Mouse (Mus musculus) gastrocnemius, adult 2 months (tissue): ENCODE results near the gene Ccdc74a. TPM values are rescaled to one million over a fixed set of nuclear protein-coding genes. Genes with fewer than 3 reads are reported as not detected.

Experiments
- DNase-seq: peaks from one replicate; pipeline ENCODE4 v3.0.0; 2022
- H3K27ac ChIP-seq: fragments of 200-600 bp; 2 replicates; pipeline ENCODE4 v1.8.1; 2022; ENCODE audit warnings: mild to moderate bottlenecking
- H3K4me3 ChIP-seq: fragments of 200-600 bp; 2 replicates; pipeline ENCODE4 v1.8.1; 2022; ENCODE audit warnings: mild to moderate bottlenecking, moderate library complexity
- CTCF ChIP-seq: fragments of 200-600 bp; IDR thresholded peaks from 2 replicates; pipeline ENCODE4 v1.8.1; 2022; ENCODE audit warnings: antibody characterized with exemption, mild to moderate bottlenecking, moderate library complexity
- intact Hi-C: fragments of 180-260 bp; cut with DNase I; formaldehyde crosslinking; loops from one replicate; pipeline ENCODE4 v1.15.1; 2025
- total RNA-seq, 2 experiments: library from RNA; stranded (reverse); gene quantifications; 2 replicates each; pipeline ENCODE4 v1.2.3; 2021

Gene Ccdc74a
- total RNA-seq, 2 experiments from 2014 or later: 0.61 to 0.78 TPM

DNA sequence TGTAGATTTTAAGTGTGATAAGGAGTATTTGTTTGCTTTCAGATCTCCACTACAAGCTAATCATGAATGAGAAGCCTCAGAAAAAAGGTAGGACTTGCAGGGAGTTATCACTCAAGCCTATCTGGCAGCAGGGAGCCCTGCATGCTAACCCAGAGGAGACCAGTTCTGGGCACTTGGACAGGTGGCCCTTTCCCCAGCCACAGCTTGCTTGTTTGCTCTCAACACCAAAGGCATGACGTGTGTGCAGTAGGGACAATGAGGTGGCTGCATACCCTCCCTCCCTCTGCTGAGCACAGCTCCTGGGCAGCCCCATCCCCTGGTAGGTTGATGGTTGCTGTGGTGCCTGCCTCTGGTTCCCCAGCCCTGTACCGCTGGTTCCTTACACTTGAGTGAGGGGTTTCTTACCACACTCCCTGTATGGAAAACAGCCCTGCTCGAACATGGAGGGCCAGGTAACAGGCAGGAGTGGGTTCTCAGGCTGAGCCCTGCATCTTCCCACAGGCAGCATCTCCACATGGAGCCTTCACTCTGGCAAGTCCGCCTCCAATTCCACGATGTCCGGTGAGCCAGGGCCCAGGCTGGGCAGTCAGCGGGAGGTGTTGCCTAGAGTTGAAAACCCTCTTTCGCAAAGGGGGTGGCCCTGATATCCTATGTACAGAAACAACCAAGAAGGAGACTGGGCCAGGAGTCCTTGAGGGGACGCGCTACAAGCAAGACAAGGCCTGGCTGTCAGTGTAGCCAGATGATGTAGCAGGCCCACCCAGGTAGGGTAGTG, 1.5 kb downstream of the Ccdc74a start:
- H3K27ac ChIP-seq: no peak overlapping the region
- intact Hi-C loops: loop anchor here (5.0 kb wide), 1 partner anchor 75 kb away; no protein-coding TSS in a partner anchor
- TF ChIP-seq CTCF: no peak
- no peak overlapping the region for H3K4me3 ChIP-seq
- no peak for DNase-seq

DNA sequence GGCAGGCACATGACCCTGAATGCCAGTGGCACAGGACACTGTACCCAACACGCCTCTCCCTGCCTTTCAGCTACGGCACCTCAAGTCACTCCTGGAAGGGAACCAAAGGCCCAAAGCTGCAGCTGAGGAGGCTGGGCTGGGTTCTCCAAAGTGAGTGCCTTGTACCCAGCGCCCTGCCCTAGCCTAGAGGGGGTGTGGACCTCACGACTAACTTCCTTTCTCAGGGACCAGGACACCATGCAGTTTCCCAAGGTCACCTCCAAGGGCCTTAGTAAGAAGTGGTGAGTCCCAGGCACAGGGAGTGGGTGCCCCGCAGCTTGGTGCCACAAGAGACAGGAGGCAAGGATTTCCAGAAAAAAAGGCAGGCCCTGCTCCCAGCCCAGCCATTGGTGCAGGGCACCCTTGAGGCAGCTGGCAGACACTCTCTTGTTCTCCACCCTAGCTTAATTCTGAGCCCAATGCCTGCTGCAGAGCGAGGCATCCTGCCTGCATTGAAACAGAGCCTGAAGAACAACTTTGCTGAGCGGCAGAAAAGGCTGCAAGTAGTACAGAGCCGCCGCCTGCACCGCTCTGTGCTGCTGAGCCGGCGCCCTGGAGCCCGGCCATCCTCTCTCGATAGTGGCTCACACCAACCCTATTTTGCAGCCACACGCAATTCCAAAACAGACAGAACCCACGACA, 3.8 kb downstream of the Ccdc74a start:
- Histone ChIP-seq H3K27ac (no peak overlapping the region), H3K4me3 (no peak overlapping the region)
- no peak for TF ChIP-seq CTCF
- intact Hi-C loops: loop anchor here (5.0 kb wide), 1 partner anchor 72 kb away; no protein-coding TSS in a partner anchor
- DNase-seq: no peak

DNA sequence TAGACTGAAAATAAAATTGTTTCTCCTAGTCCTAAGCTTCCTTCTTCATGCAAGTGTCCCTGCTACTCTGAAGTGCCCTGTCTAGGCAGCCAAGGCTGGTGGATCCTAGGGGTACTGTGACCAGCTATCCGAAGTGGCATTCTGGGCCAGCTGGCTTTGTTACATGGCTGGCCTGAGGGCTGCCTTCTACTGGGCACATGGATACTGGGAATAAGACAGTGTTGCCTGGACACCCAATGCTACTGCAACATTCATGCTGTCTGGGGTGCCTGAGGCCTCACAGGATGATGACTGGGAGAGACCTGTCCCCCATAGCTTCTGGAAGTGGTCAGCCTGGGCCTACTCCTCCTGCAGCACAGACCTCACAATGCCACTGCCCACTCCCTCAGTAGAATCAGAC, 4.4 kb downstream of the Ccdc74a start:
- Histone ChIP-seq H3K27ac (no peak overlapping the region), H3K4me3 (no peak overlapping the region)
- intact Hi-C loops: no loop called here
- no peak for TF ChIP-seq CTCF
- DNase-seq: no peak

DNA sequence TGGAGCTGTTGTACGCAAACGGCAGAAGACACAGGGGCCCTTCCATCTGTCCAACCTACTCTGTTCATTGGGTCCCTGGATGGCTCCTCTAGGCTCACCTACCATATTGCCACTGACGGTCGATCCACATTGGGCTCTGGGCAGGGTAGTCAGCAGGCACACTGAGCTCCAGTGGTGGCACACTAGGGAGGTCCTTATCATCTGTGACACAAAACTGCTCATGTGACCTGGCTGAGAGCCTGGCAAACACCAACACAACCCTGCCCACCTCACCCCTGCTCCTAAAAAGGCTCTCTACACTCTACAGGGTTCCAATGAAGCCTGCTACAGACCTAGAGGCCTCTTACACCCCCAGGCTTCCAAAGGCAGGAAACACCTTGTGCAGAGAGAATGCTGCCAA, 6.3 kb downstream of the Ccdc74a start:
- no peak for TF ChIP-seq CTCF
- Histone ChIP-seq H3K27ac (no peak overlapping the region), H3K4me3 (no peak overlapping the region)
- DNase-seq: no peak
- intact Hi-C loops: no loop called here

DNA sequence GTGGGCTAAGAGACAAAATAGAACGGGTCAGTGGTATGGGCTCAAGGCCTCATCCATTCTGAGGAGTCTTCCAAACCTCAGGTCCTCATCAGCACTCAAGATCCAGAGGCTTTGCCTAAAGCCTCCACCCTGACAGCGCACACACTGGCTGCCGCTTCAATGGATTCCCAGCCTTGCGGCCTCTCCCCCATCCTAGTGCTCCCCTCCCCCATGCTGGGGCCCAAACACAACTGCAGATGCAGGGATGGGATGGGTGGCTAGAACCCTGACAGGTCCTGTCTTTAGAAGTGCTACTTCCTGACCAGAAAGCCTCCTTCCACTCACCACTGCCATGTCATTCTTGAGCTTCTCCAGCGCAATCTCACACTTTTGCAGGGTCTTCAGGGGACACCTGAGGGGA, 7.3 kb downstream of the Ccdc74a start:
- Histone ChIP-seq H3K27ac (no peak overlapping the region), H3K4me3 (no peak overlapping the region)
- no peak for TF ChIP-seq CTCF
- DNase-seq: no peak
- intact Hi-C loops: no loop called here

DNA sequence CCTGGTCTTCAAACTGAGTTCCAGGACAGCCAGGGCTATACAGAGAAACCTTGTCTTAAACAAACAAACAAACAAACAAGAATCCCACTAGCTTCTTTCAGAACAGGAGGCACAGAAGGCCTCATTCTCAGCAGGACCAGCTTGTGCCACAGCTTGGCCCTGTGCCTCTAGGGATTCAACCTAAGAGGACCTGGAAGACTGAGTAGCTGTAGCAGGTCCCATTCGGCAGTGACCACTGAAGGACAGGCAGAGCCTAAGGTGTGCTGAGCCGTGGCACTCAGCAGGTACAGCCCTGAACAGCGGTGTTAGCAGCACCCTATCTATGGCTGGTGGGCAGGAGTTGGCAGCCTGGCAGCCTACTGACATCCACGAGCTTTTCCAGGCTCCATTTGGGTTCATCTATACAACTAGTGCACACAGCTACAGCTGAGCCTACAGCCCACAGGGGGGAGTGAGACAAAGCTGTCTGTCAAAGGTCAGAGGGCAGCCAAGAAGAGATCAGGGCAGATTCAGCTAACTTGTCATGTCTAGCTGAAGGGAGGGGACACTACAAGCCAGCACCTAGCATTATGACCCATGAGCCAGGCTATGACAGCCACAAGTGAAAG, 8.0 kb downstream of the Ccdc74a start:
- intact Hi-C loops: no loop called here

DNA sequence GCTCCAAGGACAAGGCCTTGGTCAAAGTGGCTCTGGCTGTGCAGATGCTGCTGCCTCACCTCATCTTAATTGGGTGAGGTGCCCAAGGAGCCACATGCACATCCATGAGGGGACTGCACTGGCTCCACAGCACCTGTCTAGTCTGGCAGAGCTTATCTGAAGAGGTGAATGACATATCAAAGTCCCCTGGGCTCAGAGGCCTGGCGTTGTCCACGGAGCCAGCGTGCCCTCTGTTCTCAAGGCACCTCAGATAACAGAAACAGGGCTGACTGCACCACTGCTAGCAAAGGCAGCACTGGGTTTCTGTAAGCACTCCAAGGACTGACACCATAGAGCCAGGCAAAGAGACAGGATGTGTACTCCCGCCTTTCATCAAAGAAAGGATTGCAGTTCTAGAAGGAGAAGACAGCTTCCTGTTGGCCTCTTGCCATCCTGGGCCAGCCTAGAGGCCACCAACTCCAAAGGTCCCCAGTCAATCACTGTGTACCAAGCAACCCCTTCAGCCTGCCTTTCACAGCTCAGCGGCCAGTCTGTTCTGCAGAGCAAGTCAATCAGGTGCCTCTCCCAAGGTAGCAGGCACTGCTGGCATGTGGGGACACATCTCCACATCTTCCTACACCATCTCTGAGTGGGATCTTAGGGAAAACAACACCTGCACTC, 10.1 kb downstream of the Ccdc74a start:
- intact Hi-C loops: no loop called here

More for the DNA sequence above, 8.0 kb downstream of the Ccdc74a start:
- DNase-seq: no peak
- no peak for TF ChIP-seq CTCF
- no peak overlapping the region for H3K27ac ChIP-seq
- H3K4me3 ChIP-seq: no peak overlapping the region

DNA sequence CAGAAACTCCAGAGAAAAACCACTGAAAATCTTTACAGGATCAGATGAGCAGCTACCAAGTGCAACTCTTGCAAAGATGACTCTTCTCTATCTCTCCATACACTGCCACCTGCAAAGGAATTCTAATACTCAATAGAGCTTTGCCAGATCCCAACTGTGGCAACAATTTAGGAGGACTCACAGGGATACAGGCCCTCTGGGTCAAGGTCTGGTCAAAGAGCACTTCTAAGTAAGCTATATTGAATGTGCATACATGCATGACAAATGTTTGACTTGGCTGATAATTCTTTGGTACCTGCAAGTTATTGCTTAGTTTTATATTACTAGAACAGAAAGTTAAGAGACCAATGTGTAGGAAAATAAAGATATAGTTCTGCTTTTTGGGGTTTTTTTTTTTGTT, 19.3 kb downstream of the Ccdc74a start:
- no peak for DNase-seq
- intact Hi-C loops: no loop called here
- H3K4me3 ChIP-seq: no peak overlapping the region
- H3K27ac ChIP-seq: no peak overlapping the region
- TF ChIP-seq CTCF: no peak

More for the DNA sequence above, 10.1 kb downstream of the Ccdc74a start:
- DNase-seq: no peak
- Histone ChIP-seq H3K27ac (no peak overlapping the region), H3K4me3 (no peak overlapping the region)
- TF ChIP-seq CTCF: no peak

DNA sequence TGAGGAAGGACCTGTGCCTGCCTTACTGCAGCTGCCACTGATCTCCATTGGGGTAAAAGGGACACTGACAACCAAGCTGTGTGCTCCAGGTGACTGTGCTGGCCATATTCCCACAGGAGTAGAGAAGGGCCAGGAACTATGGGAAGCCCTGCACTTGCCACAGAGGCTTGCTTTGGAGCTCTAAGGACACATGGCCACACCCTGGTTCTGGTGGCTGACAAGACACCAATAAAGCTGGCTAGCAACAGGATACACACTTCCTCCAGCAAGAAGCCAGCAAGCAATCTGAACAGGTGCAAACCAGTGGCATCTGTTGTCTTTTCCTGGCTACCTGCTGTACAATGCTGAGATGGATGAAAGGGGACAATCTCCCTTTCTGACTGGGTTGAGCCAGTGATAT, 23.6 kb downstream of the Ccdc74a start:
- intact Hi-C loops: no loop called here

DNA sequence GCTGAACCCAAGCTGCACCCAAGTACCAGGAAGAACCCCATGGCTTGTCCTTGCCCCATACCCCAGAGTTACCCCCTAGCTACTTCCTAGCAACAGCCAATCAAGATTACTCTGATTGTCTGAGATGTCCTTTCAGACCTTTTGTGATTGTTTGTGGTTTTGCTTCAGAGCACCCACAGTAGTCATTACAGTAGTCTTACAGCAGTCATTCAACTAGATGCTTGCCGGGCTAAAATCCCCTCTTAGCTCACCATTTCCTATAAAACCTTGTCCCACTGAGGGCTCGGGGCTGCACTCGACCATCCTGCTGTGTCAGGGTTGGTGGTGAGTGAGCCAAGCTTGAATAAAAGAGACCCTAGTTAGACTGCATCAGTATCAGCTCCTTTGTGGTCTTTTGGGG, 48.6 kb downstream of the Ccdc74a start:
- H3K27ac ChIP-seq: no peak overlapping the region
- no peak for TF ChIP-seq CTCF
- no peak for DNase-seq
- H3K4me3 ChIP-seq: no peak overlapping the region
- intact Hi-C loops: no loop called here

More for the DNA sequence above, 23.6 kb downstream of the Ccdc74a start:
- no peak overlapping the region for H3K27ac ChIP-seq
- DNase-seq: no peak
- no peak for TF ChIP-seq CTCF
- no peak overlapping the region for H3K4me3 ChIP-seq

Other genes with a start within 250 kb of the Ccdc74a start
- gene Snap29, start 240.5 kb upstream of the Ccdc74a start, total RNA-seq: 10 to 100 TPM; 18.4 to 25.0 TPM
- gene Pi4ka, start 240.2 kb upstream of the Ccdc74a start, total RNA-seq: 10 to 100 TPM; 20.2 to 24.3 TPM
- gene Crkl, start 194.5 kb upstream of the Ccdc74a start, total RNA-seq: 10 to 100 TPM; 21.6 to 28.3 TPM
- under 1 TPM in 1 of 2 experiments, not detected in 1; 0.08 TPM for gene Aifm3, start 156.9 kb upstream of the Ccdc74a start, total RNA-seq
- 10 to 100 TPM; 25.2 to 25.9 TPM for gene Lztr1, start 137.8 kb upstream of the Ccdc74a start, total RNA-seq
- gene Thap7, start 115.3 kb upstream of the Ccdc74a start, total RNA-seq: 10 to 100 TPM; 15.8 to 16.0 TPM
- 1 to 10 TPM; 1.6 to 1.8 TPM for gene Lrrc74b, start 85.2 kb upstream of the Ccdc74a start, total RNA-seq
- gene P2rx6, start 84.6 kb upstream of the Ccdc74a start, total RNA-seq: 10 to 100 TPM in 1 of 2 experiments, 1 to 10 TPM in 1; 9.9 to 11.7 TPM
- gene Slc7a4, start 63.3 kb upstream of the Ccdc74a start, total RNA-seq: under 1 TPM in 1 of 2 experiments, not detected in 1; 0.22 TPM
- gene Smpd4, start 27.1 kb upstream of the Ccdc74a start, total RNA-seq: 10 to 100 TPM; 10.8 to 11.2 TPM
- 10 to 100 TPM; 20.2 to 20.5 TPM for gene Med15, start 86.4 kb downstream of the Ccdc74a start, total RNA-seq
- 10 to 100 TPM; 20.5 to 23.6 TPM for gene Klhl22, start 113.1 kb downstream of the Ccdc74a start, total RNA-seq
- gene Scarf2, start 150.8 kb downstream of the Ccdc74a start, total RNA-seq: 1 to 10 TPM; 3.6 to 5.2 TPM
- not detected for gene B830017H08Rik, start 186.7 kb downstream of the Ccdc74a start, total RNA-seq
- 1 to 10 TPM; 1.3 to 2.1 TPM for gene Car15, start 191.9 kb downstream of the Ccdc74a start, total RNA-seq
- under 1 TPM; 0.15 to 0.56 TPM for gene Gm20518, start 245.2 kb downstream of the Ccdc74a start, total RNA-seq
- gene Tssk1, start 247.8 kb downstream of the Ccdc74a start, total RNA-seq: under 1 TPM; 0.10 to 0.17 TPM